Mouse (Mus musculus): ENCODE measurements at regions not wholly inside any gene's neighbourhood (a gene's known extent, or its start where the extent isn't known, plus 50 kb on each side); places are given as distances from the start of the nearest gene placed in this dataset.

- no peak for DNase-seq
Observed at GRCm38 (mm10) chr15:46836297-46836696, 6702.1 kb downstream of the 9330182O14Rik start.

DNA sequence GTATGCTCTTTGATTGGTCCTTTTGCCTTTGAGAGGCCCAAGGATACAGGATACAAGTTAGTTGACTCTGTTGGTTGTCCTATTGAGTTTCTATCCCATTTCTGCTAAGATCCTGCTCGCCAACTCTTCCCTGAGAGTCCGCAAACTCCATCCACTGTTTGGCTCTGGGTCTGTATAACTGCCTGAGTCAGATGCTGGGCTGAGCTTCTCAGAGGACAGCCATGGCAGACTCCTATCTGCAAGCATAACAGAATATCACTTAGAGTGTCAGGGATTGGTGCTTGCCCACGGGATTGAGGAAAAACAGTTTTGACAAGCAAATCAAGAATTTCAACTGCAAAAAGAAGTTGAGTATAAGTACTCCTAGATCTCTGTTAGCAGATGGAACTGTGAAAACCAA is 6703.9 kb downstream of the 9330182O14Rik start:
- DNase-seq: no peak

DNA sequence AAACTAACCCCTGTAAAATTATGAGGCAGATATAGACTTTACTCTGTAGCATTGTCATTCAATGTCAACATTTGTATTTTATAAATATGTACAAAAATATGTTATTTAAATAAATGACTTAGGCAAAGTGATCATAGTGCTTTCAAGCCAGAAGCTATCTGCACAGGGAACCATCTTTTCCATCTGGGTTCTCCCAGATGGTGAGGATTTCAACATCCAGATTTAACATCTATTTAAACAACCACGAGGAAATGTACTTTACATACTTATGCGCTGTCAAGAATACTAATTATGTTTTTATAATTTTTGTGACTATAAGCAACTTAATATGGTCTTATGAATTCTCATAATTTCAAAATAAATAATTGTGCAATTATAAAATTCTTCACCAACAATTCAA is 6715.4 kb downstream of the 9330182O14Rik start:
- peak; percentile 6 for DNase-seq
